Mouse (Mus musculus) stomach, embryonic 15.5 days (tissue): ENCODE results near the gene Olfr1252. TPM values are rescaled to one million over a fixed set of nuclear protein-coding genes. Genes with fewer than 3 reads are reported as not detected.

ENCODE experiments used
- ATAC-seq: fragments of 200-750 bp; cut with Nextera tagmentation; 2 replicates; pipeline ENCODE4 v1.8.0; 2017; ENCODE audit warnings: low read depth, moderate number of reproducible peaks, moderate TSS enrichment; ENCODE audit not compliant: insufficient read depth, low FRiP score
- H3K27ac ChIP-seq: fragments of 300-500 bp; sonication (generic); 2 replicates; pipeline ENCODE4 v1.5.1; 2015; ENCODE audit warnings: mild to moderate bottlenecking, inconsistent platforms
- H3K27me3 ChIP-seq: fragments of 300-500 bp; sonication (generic); replicated peaks from 2 replicates; pipeline ENCODE4 v1.6.1; 2015; ENCODE audit warnings: inconsistent platforms
- H3K36me3 ChIP-seq: fragments of 300-500 bp; sonication (generic); 2 replicates; pipeline ENCODE4 v1.6.1; 2015; ENCODE audit warnings: inconsistent platforms
- H3K4me1 ChIP-seq: fragments of 300-500 bp; sonication (generic); 2 replicates; pipeline ENCODE4 v1.6.1; 2015; ENCODE audit warnings: inconsistent platforms
- H3K4me2 ChIP-seq: fragments of 300-500 bp; sonication (generic); 2 replicates; pipeline ENCODE4 v1.6.1; 2015; ENCODE audit warnings: mild to moderate bottlenecking, inconsistent platforms
- H3K4me3 ChIP-seq: fragments of 300-500 bp; sonication (generic); replicated peaks from 2 replicates; pipeline ENCODE4 v1.5.1; 2015; ENCODE audit warnings: inconsistent platforms
- H3K9ac ChIP-seq: fragments of 300-500 bp; sonication (generic); 2 replicates; pipeline ENCODE4 v1.6.1; 2015; ENCODE audit warnings: inconsistent platforms
- H3K9me3 ChIP-seq: fragments of 300-500 bp; sonication (generic); 2 replicates; pipeline ENCODE4 v1.6.1; 2016; ENCODE audit warnings: inconsistent platforms
- whole genome bisulfite sequencing: fragments of 180-500 bp; shearing (Covaris S2); methylation state at CpG from one replicate; pipeline ENCODE4 v1.1.7; 2015; 5-methylcytosine and 5-hydroxymethylcytosine counted together
- polyA plus RNA-seq: library from polyadenylated mRNA; unstranded; fragments of >200 nt; fragmentation: Nextera tagmentation; extraction: Ambion mirVana; gene quantifications from 2 replicates; pipeline ENCODE4 v1.2.1, GENCODE M21; 2015

Olfr1252 gene
- not detected in 2 replicates for polyA plus RNA-seq

- WGBS, result 41% methylated on average over 1 of the region's 1 CpGs
Observed at GRCm38 (mm10) chr2:89724912-89725311, at the start of gene Olfr1252. Gene Olfr1252, minus strand, starts transcription at chr2:89725012.

GRCm38 (mm10) chr2:89756990-89757389, 32.2 kb upstream of the Olfr1252 start, which contains the start of gene Olfr1253:
Gene Olfr1253, minus strand, starts transcription at chr2:89757090.
- no peak for ATAC-seq
- WGBS, result 78% methylated on average over 1 of the region's 1 CpGs
- H3K4me3 ChIP-seq, result no peak within 1 kb of the TSS
- H3K4me2 ChIP-seq, result no peak within 1 kb of the TSS
- H3K27ac ChIP-seq, result no peak within 1 kb of the TSS
- no peak within 1 kb of the TSS for H3K9ac ChIP-seq
- no peaks in the 10 kb centered on the region for H3K27me3 ChIP-seq
- no peaks in the 10 kb centered on the region for H3K4me1 ChIP-seq
- H3K36me3 ChIP-seq, result no peaks in the 10 kb centered on the region
- no peaks in the 10 kb centered on the region for H3K9me3 ChIP-seq

More at GRCm38 (mm10) chr2:89724912-89725311, at the start of gene Olfr1252:
- no peaks in the 10 kb centered on the region for H3K4me1 ChIP-seq
- H3K36me3 ChIP-seq, result no peaks in the 10 kb centered on the region
- H3K9ac ChIP-seq, result no peak within 1 kb of the TSS
- no peak within 1 kb of the TSS for H3K4me2 ChIP-seq
- no peak within 1 kb of the TSS for H3K27ac ChIP-seq
- H3K4me3 ChIP-seq, result no peak within 1 kb of the TSS
- no peaks in the 10 kb centered on the region for H3K27me3 ChIP-seq
- no peak for ATAC-seq
- no peaks in the 10 kb centered on the region for H3K9me3 ChIP-seq

GRCm38 (mm10) chr2:89691980-89692379, 32.8 kb downstream of the Olfr1252 start:
- H3K4me1 ChIP-seq, result no peaks in the 10 kb centered on the region
- no peak overlapping the region for H3K4me3 ChIP-seq
- H3K4me2 ChIP-seq, result no peak overlapping the region
- no peaks in the 10 kb centered on the region for H3K36me3 ChIP-seq
- H3K27me3 ChIP-seq, result no peaks in the 10 kb centered on the region
- 83% methylated on average over 6 of the region's 6 CpGs for whole genome bisulfite sequencing
- no peaks in the 10 kb centered on the region for H3K9me3 ChIP-seq
- no peak overlapping the region for H3K27ac ChIP-seq
- no peak overlapping the region for H3K9ac ChIP-seq
- ATAC-seq, result no peak

- no peak for ATAC-seq
- no peaks in the 10 kb centered on the region for H3K9me3 ChIP-seq
- no peaks in the 10 kb centered on the region for H3K4me1 ChIP-seq
- no peak within 1 kb of the TSS for H3K4me3 ChIP-seq
- H3K36me3 ChIP-seq, result no peaks in the 10 kb centered on the region
- no peak within 1 kb of the TSS for H3K27ac ChIP-seq
- H3K27me3 ChIP-seq, result no peaks in the 10 kb centered on the region
- no peak within 1 kb of the TSS for H3K9ac ChIP-seq
- no peak within 1 kb of the TSS for H3K4me2 ChIP-seq
Observed at GRCm38 (mm10) chr2:89671836-89672235, 53.0 kb downstream of the Olfr1252 start, which contains the start of gene Olfr1251. Gene Olfr1251, minus strand, starts transcription at chr2:89671936.

Other genes with a start within 250 kb of the Olfr1252 start
- not detected in 2 replicates for gene Olfr1241, start 237.9 kb downstream of the Olfr1252 start, polyA plus RNA-seq
- gene Olfr1242, start 226.7 kb downstream of the Olfr1252 start, polyA plus RNA-seq, result not detected in 2 replicates
- gene Olfr1243, start 193.5 kb downstream of the Olfr1252 start, polyA plus RNA-seq, result not detected in 2 replicates
- gene Olfr1245, start 146.6 kb downstream of the Olfr1252 start, polyA plus RNA-seq, result not detected in 2 replicates
- gene Olfr1246, start 131.9 kb downstream of the Olfr1252 start, polyA plus RNA-seq, result not detected in 2 replicates
- 0.03 TPM in 1 of 2 replicates, not detected in the other for gene Olfr1247, start 110.9 kb downstream of the Olfr1252 start, polyA plus RNA-seq
- gene Olfr1248, start 106.8 kb downstream of the Olfr1252 start, polyA plus RNA-seq, result not detected in 2 replicates
- gene Olfr1249, start 90.0 kb downstream of the Olfr1252 start, polyA plus RNA-seq, result not detected in 2 replicates
- not detected in 2 replicates for gene Olfr1250, start 63.5 kb downstream of the Olfr1252 start, polyA plus RNA-seq
- gene Olfr1251, start 53.1 kb downstream of the Olfr1252 start, polyA plus RNA-seq, result not detected in 2 replicates
- gene Olfr1253, start 32.1 kb upstream of the Olfr1252 start, polyA plus RNA-seq, result not detected in 2 replicates
- not detected in 2 replicates for gene Olfr1254, start 68.6 kb upstream of the Olfr1252 start, polyA plus RNA-seq
- not detected in 2 replicates for gene Olfr1255, start 87.0 kb upstream of the Olfr1252 start, polyA plus RNA-seq
- gene Olfr1256, start 116.5 kb upstream of the Olfr1252 start, polyA plus RNA-seq, result not detected in 2 replicates
- gene Olfr48, start 123.2 kb upstream of the Olfr1252 start, polyA plus RNA-seq, result not detected in 2 replicates
- gene Olfr1257, start 153.4 kb upstream of the Olfr1252 start, polyA plus RNA-seq, result not detected in 2 replicates
- gene Olfr1258, start 202.3 kb upstream of the Olfr1252 start, polyA plus RNA-seq, result not detected in 2 replicates
- gene Olfr1259, start 223.7 kb upstream of the Olfr1252 start, polyA plus RNA-seq, result not detected in 2 replicates
- gene Olfr1260, start 249.3 kb upstream of the Olfr1252 start, polyA plus RNA-seq, result not detected in 2 replicates